Mouse (Mus musculus) activated CD4-positive, CD25-positive, alpha-beta regulatory T cell, adult 9 weeks (primary cell): ENCODE data around the gene Pcp2. TPM values are rescaled to one million over a fixed set of nuclear protein-coding genes. Genes with fewer than 3 reads are reported as not detected.

ENCODE experiments used
- polyA plus RNA-seq: library from polyadenylated mRNA; unstranded; fragments of 100-300 nt; shearing (Covaris generic); gene quantifications from one replicate; pipeline ENCODE4 v1.2.1, GENCODE M21; 2017

The Pcp2 gene
- polyA plus RNA-seq = 0.40 TPM

GRCm38 (mm10) chr8:3625445-3625844 is at the start of gene Pcp2:
Gene Pcp2 (minus strand): TSS chr8:3625545.

DNA sequence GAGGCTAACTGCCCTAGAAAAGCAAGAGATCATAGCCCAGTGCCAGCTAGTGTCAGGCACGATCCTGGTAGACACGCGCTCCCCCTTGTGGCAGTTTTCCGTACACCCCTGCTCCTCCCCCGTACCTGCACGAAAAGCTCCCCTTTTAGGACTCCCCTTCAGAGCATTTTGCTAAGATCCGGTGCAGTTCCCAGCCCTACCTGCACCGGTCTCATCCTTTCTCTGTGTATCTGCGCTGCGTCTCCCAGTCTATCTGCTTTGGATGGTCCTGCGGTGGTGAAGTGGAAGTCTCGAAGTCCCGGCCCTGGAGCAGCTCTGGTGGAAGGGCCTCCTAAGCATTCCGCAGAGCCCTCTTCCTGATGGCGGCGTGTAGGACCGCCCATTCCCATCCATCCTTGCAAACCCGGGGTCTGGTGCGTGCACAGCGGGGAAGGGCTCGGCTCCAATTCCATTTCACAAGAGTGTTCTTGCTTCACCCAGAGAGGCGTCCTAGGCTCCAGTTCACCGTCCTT is 46.7 kb upstream of the Pcp2 start, which contains the start of gene Fcor:
Gene Fcor, minus strand, starts transcription at position 383 of the 512 bp plus-strand sequence.

GRCm38 (mm10) chr8:3665507-3665906 is 40.2 kb upstream of the Pcp2 start, which contains the start of gene Mcemp1:
Gene Mcemp1 (plus strand): TSS chr8:3665754.

DNA sequence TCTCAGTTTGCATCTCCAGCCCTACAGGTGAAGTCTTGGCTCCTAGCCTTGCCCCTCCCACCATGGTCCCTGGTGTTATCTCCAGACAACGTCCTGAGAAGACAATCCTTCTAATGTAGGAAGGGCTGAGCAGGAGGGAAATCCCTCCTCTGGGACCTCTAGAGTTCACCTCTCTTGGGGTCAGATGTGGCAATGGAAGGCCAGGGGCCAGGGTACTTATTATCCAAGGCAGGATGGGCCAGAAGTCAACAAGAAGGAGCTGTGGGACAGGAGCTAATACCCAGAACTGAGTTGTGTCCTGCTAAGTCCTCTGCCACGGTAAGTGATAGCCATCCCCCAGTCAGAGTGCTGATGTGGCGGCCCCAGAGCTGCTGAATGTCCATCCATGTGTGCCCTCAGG is 30.2 kb upstream of the Pcp2 start, which contains the start of gene Retn:
Gene Retn, plus strand, starts transcription at position 245 of the 400 bp plus-strand sequence.

GRCm38 (mm10) chr8:3630647-3631477 is 5.5 kb upstream of the Pcp2 start, which contains the start of gene Stxbp2:
Gene Stxbp2 (plus strand): TSS chr8:3630955.

DNA sequence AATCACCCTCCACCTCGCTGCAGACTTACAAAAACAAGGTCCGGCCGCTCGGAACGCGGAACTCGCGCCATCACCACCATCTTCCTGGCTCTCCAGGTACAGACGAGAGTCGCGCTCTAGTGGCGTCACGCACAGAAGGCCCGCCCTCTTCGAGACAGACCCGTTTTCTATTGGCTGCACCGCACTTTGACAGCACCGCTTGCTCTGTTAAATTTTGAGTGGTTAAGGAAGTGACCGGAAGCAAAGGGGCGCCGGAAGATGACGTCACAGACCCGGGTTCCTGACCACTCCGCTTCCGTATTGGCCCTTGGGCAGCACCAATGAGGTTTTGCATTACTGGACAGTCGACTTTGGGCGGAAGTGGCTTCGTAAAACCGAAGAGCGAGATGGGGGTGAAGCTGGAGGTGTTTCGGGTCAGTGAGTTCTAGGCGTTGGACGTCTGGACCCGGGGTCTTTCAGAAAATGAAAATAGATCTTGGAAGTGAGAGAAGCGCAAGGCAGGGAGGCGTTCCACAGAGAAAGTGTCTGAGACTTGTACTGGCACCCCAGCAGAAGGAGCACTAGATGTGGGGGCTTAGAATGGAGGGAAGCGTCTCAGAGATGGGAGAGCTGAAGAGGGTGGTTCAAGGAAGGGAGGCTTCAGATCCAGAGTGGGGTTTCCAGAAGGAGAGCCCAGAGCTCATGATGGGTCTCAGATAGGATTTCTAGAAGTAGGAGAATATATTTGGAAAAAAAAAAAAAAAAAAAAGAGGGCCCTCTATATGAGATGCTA is 4.0 kb downstream of the Pcp2 start, which contains the start of the genes Xab2 and Pet100:
Gene Xab2, minus strand, starts transcription at position 118 of the 772 bp plus-strand sequence.
Gene Pet100, plus strand, starts transcription at position 350 of the 772 bp plus-strand sequence.

DNA sequence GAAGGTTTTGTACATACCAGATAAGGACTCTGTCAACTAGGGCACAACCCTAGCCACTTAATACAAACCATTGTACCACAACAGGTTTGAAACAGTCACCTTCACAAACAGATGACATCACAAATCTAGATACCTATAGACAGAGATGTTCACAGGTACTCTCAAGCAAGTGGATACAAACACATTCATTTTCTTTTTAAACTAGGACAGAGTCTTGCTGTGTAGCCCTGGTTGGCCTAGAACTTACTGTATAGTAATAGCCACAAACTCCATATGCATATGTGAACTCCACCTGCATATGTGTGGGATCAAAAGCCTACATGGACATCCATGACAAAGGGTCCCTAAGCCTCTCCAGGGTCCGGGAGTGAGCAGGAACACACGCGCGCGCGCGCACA is 38.4 kb downstream of the Pcp2 start, which contains the start of gene Camsap3:
Gene Camsap3, plus strand, starts transcription at position 301 of the 398 bp plus-strand sequence.

Other genes with a start within 250 kb of the Pcp2 start
- gene Arhgef18, start 232.5 kb downstream of the Pcp2 start, polyA plus RNA-seq = 51.8 TPM
- gene Pex11g, start 157.9 kb downstream of the Pcp2 start, polyA plus RNA-seq = 5.8 TPM
- not detected for gene Tex45, start 154.7 kb downstream of the Pcp2 start, polyA plus RNA-seq
- gene Zfp358, start 132.4 kb downstream of the Pcp2 start, polyA plus RNA-seq = 3.2 TPM
- gene Mcoln1, start 125.1 kb downstream of the Pcp2 start, polyA plus RNA-seq = 31.9 TPM
- gene Pnpla6, start 110.2 kb downstream of the Pcp2 start, polyA plus RNA-seq = 65.1 TPM
- gene C330021F23Rik, start 57.6 kb downstream of the Pcp2 start, polyA plus RNA-seq = not detected
- gene Camsap3, start 38.3 kb downstream of the Pcp2 start, polyA plus RNA-seq = not detected
- gene Xab2, start 4.2 kb downstream of the Pcp2 start, polyA plus RNA-seq = 119 TPM
- 134 TPM for gene Pet100, start 4.0 kb downstream of the Pcp2 start, polyA plus RNA-seq
- gene Stxbp2, start 5.4 kb upstream of the Pcp2 start, polyA plus RNA-seq = 238 TPM
- not detected for gene Retn, start 30.2 kb upstream of the Pcp2 start, polyA plus RNA-seq
- not detected for gene Mcemp1, start 40.2 kb upstream of the Pcp2 start, polyA plus RNA-seq
- not detected for gene Fcor, start 46.8 kb upstream of the Pcp2 start, polyA plus RNA-seq
- gene Trappc5, start 50.8 kb upstream of the Pcp2 start, polyA plus RNA-seq = 39.1 TPM
- gene Fcer2a, start 68.6 kb upstream of the Pcp2 start, polyA plus RNA-seq = 0.37 TPM
- not detected for gene Clec4g, start 95.1 kb upstream of the Pcp2 start, polyA plus RNA-seq
- not detected for gene Cd209a, start 123.4 kb upstream of the Pcp2 start, polyA plus RNA-seq
- not detected for gene Cd209e, start 228.8 kb upstream of the Pcp2 start, polyA plus RNA-seq